Mouse (Mus musculus): ENCODE measurements around the gene Grin3b. TPM values are rescaled to one million over a fixed set of nuclear protein-coding genes. Genes with fewer than 3 reads are reported as not detected.

Gene Grin3b
- polyA plus RNA-seq, 1 experiment from 2014 or later: 0.08 TPM

DNA sequence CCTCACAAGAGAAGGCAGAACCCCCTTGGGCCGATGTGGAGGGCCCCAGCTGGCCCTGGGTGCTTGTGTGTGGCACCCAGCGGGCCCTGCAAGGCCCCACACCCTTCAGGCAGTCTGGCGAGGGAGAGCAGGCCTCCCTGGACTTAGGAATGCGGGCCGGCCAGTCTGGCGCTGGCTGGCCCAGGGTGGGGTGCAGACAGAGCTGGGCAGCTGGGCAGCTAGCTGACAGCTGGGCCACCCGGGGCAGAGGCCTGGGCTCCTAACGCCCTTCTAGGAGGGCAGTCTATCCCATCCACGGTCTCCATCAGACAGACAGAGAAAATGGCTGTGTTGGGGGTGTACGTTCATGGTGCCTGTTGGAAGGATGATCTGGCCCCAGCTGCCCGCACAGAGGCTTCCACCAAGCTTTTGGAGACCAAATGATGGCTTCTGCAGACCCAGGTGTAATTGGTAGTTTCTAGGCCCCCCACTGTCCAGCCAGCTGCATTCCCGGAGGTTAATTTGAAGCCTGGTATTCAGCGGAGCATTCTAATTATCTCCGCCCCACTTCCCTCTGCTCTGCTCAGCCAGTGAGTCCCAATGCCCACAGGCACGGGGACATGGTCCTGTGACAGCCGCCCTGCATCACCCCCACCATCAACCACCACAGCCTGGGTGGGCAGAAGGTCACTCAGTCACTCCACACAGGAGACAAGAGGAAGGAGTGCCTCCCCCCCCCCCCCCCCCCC, 24.8 kb upstream of the Grin3b start:
- Histone ChIP-seq H3K9ac (ENCODE audit: low read depth, low read length) (no peak overlapping the region; the same call in 1 of the 2 replicates), H3K4me1 (ENCODE audit: control insufficient read depth, low read depth, low read length) (peaks cover 45% of the 10 kb centered on the region), H3K4me3 (ENCODE audit: low read depth, low read length) (no peak overlapping the region), H3K36me3 (ENCODE audit: control insufficient read depth, insufficient read depth) (peaks cover 7% of the 10 kb centered on the region; the same call in 1 of the 2 replicates), H3K27me3 (ENCODE audit: control insufficient read depth, insufficient read depth, low read depth, low read length) (no peaks in the 10 kb centered on the region), H3K9me3 (replicated peaks; ENCODE audit: control insufficient read depth, low read length) (no peaks in the 10 kb centered on the region), H3K4me2 (ENCODE audit: low read depth, low read length) (no peak overlapping the region; the same call in 1 of the 2 replicates), H3K27ac (ENCODE audit: low read length) (peak overlapping the region; percentile 52)
- no peak for ATAC-seq (ENCODE audit: low read depth)
- 59% methylated on average over 16 of the region's 16 CpGs for WGBS (ENCODE audit: insufficient replicate concordance)

DNA sequence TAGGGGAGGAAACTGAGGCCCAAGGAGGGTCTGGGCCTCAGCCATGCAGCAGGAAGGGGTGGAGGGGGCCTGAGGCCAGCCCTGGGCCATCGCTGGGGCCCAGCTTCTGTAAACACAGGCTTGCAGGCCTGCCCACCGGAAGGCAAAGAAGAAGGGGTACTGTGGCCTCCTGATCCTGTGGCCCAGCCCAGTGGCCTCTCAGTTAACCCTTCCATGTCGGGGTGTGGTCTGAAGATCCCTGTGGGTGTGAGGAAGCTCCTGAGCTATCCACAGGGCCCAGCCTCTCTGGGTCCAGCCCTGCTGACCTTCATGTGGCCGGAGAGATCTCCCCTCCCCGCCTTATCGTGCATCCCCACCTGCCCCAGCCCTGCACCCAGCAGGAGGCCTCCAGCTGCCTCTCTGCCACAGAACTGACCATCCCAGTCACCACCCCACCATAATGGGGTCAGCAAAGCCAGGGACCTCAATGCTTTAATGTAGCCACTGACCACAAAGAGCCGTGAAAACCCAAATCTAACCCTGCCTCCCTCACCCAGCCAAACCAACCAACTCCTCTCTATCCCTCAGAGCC, 23.7 kb upstream of the Grin3b start:
- Histone ChIP-seq H3K4me2 (ENCODE audit: low read depth, low read length) (peak overlapping the region; percentile 33), H3K4me1 (ENCODE audit: control insufficient read depth, low read depth, low read length) (peaks cover 45% of the 10 kb centered on the region), H3K27me3 (ENCODE audit: control insufficient read depth, insufficient read depth, low read depth, low read length) (no peaks in the 10 kb centered on the region), H3K36me3 (ENCODE audit: control insufficient read depth, insufficient read depth) (peaks cover 14% of the 10 kb centered on the region; the same call in 1 of the 2 replicates), H3K9ac (ENCODE audit: low read depth, low read length) (peak overlapping the region; percentile 40), H3K27ac (ENCODE audit: low read length) (peak overlapping the region; percentile 69), H3K4me3 (ENCODE audit: low read depth, low read length) (peak overlapping the region; percentile 21), H3K9me3 (replicated peaks; ENCODE audit: control insufficient read depth, low read length) (no peaks in the 10 kb centered on the region)
- peak; percentile 50 for ATAC-seq (ENCODE audit: low read depth)
- WGBS (ENCODE audit: insufficient replicate concordance): 9% methylated on average over 7 of the region's 7 CpGs

DNA sequence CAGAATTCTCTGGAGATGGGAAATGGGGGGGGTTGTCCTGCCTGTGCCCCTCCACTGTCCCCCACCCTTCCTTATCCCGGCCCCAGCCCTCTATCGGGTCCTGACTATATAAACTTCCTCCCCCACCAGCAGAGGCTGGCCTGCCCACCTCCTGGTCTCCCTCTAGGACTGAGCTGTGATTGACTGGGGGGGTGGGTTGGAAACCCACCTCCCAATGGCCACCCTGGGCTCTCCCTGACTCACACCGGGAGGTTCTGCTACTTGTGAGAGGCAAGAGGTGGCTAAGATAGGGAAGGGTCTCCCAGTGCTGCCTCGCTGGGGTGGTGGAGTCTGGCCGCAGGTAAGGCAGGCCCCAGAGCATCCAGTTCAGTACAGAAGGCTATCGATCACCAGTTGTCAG, 23.0 kb upstream of the Grin3b start:
- Histone ChIP-seq H3K4me2 (ENCODE audit: low read depth, low read length) (no peak overlapping the region), H3K36me3 (ENCODE audit: control insufficient read depth, insufficient read depth) (peaks cover 14% of the 10 kb centered on the region; the same call in 1 of the 2 replicates), H3K4me1 (ENCODE audit: control insufficient read depth, low read depth, low read length) (peaks cover 45% of the 10 kb centered on the region), H3K27ac (ENCODE audit: low read length) (no peak overlapping the region), H3K9me3 (replicated peaks; ENCODE audit: control insufficient read depth, low read length) (no peaks in the 10 kb centered on the region), H3K9ac (ENCODE audit: low read depth, low read length) (no peak overlapping the region), H3K27me3 (ENCODE audit: control insufficient read depth, insufficient read depth, low read depth, low read length) (no peaks in the 10 kb centered on the region), H3K4me3 (ENCODE audit: low read depth, low read length) (no peak overlapping the region)
- ATAC-seq (ENCODE audit: low read depth): no peak
- 58% methylated on average over 6 of the region's 6 CpGs for WGBS (ENCODE audit: insufficient replicate concordance)

DNA sequence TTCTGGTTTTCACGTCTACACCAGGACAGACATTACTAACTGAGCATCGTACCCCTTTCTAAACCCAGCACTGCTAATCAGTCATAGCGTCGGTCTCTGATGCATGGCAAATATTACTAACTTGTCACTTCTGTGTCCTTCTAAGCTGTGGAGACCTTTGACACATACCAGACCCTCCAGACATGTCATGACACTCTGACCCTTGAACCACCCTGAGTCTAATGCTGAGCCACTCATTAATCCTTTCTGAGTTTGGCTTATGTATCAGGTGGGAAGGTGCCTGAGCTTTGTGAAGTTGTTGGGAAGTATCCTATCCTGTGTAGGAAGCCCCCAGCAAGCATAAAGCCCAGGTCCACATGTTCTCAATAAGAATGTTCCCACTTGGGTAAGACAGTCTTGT, 20.6 kb upstream of the Grin3b start:
- H3K4me3 ChIP-seq (ENCODE audit: low read depth, low read length): no peak overlapping the region
- 73% methylated on average over 4 of the region's 4 CpGs for WGBS (ENCODE audit: insufficient replicate concordance)
- H3K27ac ChIP-seq (ENCODE audit: low read length): no peak overlapping the region
- H3K4me2 ChIP-seq (ENCODE audit: low read depth, low read length): 0 out of 2 replicates have a peak overlapping the region, but pooled peaks have one; percentile 9
- H3K4me1 ChIP-seq (ENCODE audit: control insufficient read depth, low read depth, low read length): peaks cover 24% of the 10 kb centered on the region
- H3K9ac ChIP-seq (ENCODE audit: low read depth, low read length): no peak overlapping the region
- no peaks in the 10 kb centered on the region for H3K9me3 ChIP-seq (replicated peaks; ENCODE audit: control insufficient read depth, low read length)
- no peaks in the 10 kb centered on the region for H3K27me3 ChIP-seq (ENCODE audit: control insufficient read depth, insufficient read depth, low read depth, low read length)
- H3K36me3 ChIP-seq (ENCODE audit: control insufficient read depth, insufficient read depth): peaks cover 14% of the 10 kb centered on the region; the same call in 1 of the 2 replicates
- peak; percentile 25 for ATAC-seq (ENCODE audit: low read depth)

DNA sequence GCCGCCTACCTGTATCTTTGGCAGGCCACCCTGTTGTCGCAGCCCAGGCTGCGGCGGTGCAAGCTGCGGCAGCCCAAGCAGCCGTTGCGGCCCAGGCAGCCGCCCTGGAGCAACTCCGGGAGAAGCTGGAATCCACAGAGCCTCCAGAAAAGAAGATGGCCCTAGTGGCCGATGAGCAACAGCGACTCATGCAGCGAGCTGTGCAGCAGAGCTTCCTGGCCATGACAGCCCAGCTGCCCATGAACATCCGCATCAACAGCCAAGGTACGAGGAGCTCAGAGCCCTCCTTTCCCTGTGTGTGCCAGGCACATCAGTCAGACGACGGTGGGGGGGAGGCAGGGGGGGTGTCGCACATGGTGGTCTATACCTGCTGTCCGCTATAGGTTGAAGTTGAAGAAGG, 19.9 kb upstream of the Grin3b start:
- H3K4me1 ChIP-seq (ENCODE audit: control insufficient read depth, low read depth, low read length): peaks cover 16% of the 10 kb centered on the region
- H3K4me3 ChIP-seq (ENCODE audit: low read depth, low read length): no peak overlapping the region
- WGBS (ENCODE audit: insufficient replicate concordance): 81% methylated on average over 18 of the region's 18 CpGs
- no peak overlapping the region for H3K9ac ChIP-seq (ENCODE audit: low read depth, low read length)
- H3K9me3 ChIP-seq (replicated peaks; ENCODE audit: control insufficient read depth, low read length): no peaks in the 10 kb centered on the region
- no peak overlapping the region for H3K27ac ChIP-seq (ENCODE audit: low read length)
- no peak overlapping the region for H3K4me2 ChIP-seq (ENCODE audit: low read depth, low read length)
- H3K27me3 ChIP-seq (ENCODE audit: control insufficient read depth, insufficient read depth, low read depth, low read length): no peaks in the 10 kb centered on the region
- no peak for ATAC-seq (ENCODE audit: low read depth)
- peaks cover 14% of the 10 kb centered on the region; the same call in 1 of the 2 replicates for H3K36me3 ChIP-seq (ENCODE audit: control insufficient read depth, insufficient read depth)

DNA sequence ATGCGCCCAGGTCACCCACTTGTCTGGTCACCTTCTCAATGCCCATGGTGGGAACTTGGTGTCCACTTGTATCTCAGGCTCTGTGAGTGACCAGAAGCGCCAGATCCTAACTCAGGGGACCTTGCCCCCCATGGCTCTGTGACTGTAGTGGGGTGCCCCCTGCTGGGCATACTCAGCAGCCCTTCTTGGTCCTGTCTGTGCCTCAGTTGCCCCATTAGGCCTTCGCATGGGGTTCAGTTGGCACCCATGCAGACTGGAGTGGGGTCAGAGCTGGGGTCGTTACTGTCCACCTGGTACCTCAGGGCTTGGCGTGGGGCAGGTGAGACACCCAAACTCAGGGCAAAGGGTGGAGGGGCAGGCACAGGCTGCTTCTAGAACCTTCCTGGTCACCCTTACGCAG, 16.6 kb upstream of the Grin3b start:
- H3K27me3 ChIP-seq (ENCODE audit: control insufficient read depth, insufficient read depth, low read depth, low read length): no peaks in the 10 kb centered on the region; the same call in 1 of the 2 replicates
- WGBS (ENCODE audit: insufficient replicate concordance): 76% methylated on average over 6 of the region's 6 CpGs
- ATAC-seq (ENCODE audit: low read depth): no peak

DNA sequence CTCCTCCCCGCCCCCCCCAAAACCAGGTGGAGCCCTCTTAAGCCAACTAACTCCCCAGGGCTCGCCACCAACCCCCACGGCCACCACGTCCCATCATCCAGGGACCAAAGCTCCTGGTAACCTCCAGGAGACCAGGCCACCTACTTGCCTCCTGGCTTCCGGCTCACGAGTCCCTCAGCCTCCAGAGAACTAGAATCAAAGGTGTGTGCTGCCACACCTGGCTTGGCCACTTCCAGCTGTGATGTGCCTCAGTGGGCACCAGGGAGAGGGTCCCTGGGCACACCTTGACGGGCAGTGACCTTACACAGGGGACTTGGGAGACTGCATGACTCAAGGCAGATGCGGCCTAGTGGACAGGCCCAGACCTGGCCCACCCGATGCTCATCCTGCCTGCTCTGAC, 14.8 kb upstream of the Grin3b start:
- no peak for ATAC-seq (ENCODE audit: low read depth)
- WGBS (ENCODE audit: insufficient replicate concordance): 66% methylated on average over 9 of the region's 9 CpGs

More for the DNA sequence above, 16.6 kb upstream of the Grin3b start:
- no peak overlapping the region for H3K27ac ChIP-seq (ENCODE audit: low read length)
- no peaks in the 10 kb centered on the region for H3K9me3 ChIP-seq (replicated peaks; ENCODE audit: control insufficient read depth, low read length)
- H3K36me3 ChIP-seq (ENCODE audit: control insufficient read depth, insufficient read depth): peaks cover 11% of the 10 kb centered on the region; the same call in 1 of the 2 replicates
- H3K9ac ChIP-seq (ENCODE audit: low read depth, low read length): no peak overlapping the region
- peaks cover 6% of the 10 kb centered on the region for H3K4me1 ChIP-seq (ENCODE audit: control insufficient read depth, low read depth, low read length)
- no peak overlapping the region for H3K4me3 ChIP-seq (ENCODE audit: low read depth, low read length)
- H3K4me2 ChIP-seq (ENCODE audit: low read depth, low read length): no peak overlapping the region

DNA sequence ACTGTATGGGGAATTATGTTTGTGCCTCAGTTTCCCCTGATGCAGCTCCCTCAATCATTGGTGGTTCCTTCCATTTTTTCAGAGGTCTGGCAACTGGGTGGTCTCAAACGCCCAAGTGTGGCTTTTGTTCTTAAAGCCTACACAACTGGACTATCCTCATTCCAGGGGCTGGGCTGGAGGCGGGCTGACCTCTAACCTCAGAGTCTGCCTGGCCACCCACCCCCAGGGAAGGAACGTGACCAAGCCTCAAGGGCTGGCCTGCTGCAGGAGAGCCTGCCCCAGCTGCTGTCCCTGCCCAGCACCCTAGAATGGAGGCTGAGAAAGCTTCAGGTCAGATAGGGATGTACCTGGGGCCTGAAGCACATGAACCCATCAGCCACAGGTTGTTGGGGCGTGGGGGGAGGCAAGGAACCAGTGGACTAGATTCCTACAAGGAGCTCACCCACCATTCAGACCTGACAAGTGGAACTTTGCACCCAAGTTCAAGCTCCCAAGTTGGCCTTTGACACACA, 13.8 kb upstream of the Grin3b start:
- H3K27me3 ChIP-seq (ENCODE audit: control insufficient read depth, insufficient read depth, low read depth, low read length): no peaks in the 10 kb centered on the region; the same call in 1 of the 2 replicates
- 33% methylated on average over 4 of the region's 4 CpGs for WGBS (ENCODE audit: insufficient replicate concordance)

More for the DNA sequence above, 14.8 kb upstream of the Grin3b start:
- Histone ChIP-seq H3K9me3 (replicated peaks; ENCODE audit: control insufficient read depth, low read length) (no peaks in the 10 kb centered on the region), H3K4me2 (ENCODE audit: low read depth, low read length) (no peak overlapping the region), H3K27ac (ENCODE audit: low read length) (no peak overlapping the region), H3K4me3 (ENCODE audit: low read depth, low read length) (no peak overlapping the region), H3K36me3 (ENCODE audit: control insufficient read depth, insufficient read depth) (peaks cover 6% of the 10 kb centered on the region; the same call in 1 of the 2 replicates), H3K9ac (ENCODE audit: low read depth, low read length) (no peak overlapping the region), H3K27me3 (ENCODE audit: control insufficient read depth, insufficient read depth, low read depth, low read length) (no peaks in the 10 kb centered on the region; the same call in 1 of the 2 replicates), H3K4me1 (ENCODE audit: control insufficient read depth, low read depth, low read length) (peaks cover 8% of the 10 kb centered on the region)

More for the DNA sequence above, 13.8 kb upstream of the Grin3b start:
- H3K36me3 ChIP-seq (ENCODE audit: control insufficient read depth, insufficient read depth): peaks cover 4% of the 10 kb centered on the region; the same call in 1 of the 2 replicates
- H3K4me3 ChIP-seq (ENCODE audit: low read depth, low read length): no peak overlapping the region
- no peaks in the 10 kb centered on the region for H3K9me3 ChIP-seq (replicated peaks; ENCODE audit: control insufficient read depth, low read length)
- no peak for ATAC-seq (ENCODE audit: low read depth)
- no peak overlapping the region for H3K27ac ChIP-seq (ENCODE audit: low read length)
- H3K4me2 ChIP-seq (ENCODE audit: low read depth, low read length): no peak overlapping the region
- H3K9ac ChIP-seq (ENCODE audit: low read depth, low read length): no peak overlapping the region
- H3K4me1 ChIP-seq (ENCODE audit: control insufficient read depth, low read depth, low read length): peaks cover 16% of the 10 kb centered on the region
